Mouse (Mus musculus) liver, embryonic 13.5 days (tissue): ENCODE results near the gene Myb. TPM values are rescaled to one million over a fixed set of nuclear protein-coding genes. Genes with fewer than 3 reads are reported as not detected.
"Not testable (repeated sequence)": the region's sequence is repeated elsewhere in the genome, so short reads cannot be mapped to it uniquely, and the experiment has no call there.

Experiments
- ATAC-seq: fragments of 200-750 bp; cut with Nextera tagmentation; 2 replicates; pipeline ENCODE4 v1.8.0; 2017; ENCODE audit warnings: low read depth, mild to moderate bottlenecking, moderate number of reproducible peaks, moderate library complexity
- DNase-seq: peaks from one replicate; pipeline ENCODE4 v3.0.0; 2022
- H3K27ac ChIP-seq: fragments of 300-500 bp; sonication (generic); 2 replicates; pipeline ENCODE4 v1.5.1; 2015; ENCODE audit warnings: moderate library complexity, mild to moderate bottlenecking, inconsistent platforms
- H3K27me3 ChIP-seq: fragments of 300-500 bp; sonication (generic); 2 replicates; pipeline ENCODE4 v1.6.1; 2015; ENCODE audit warnings: mild to moderate bottlenecking, inconsistent platforms
- H3K36me3 ChIP-seq: fragments of 300-500 bp; sonication (generic); 2 replicates; pipeline ENCODE4 v1.6.1; 2015; ENCODE audit warnings: mild to moderate bottlenecking, inconsistent platforms
- H3K4me1 ChIP-seq: fragments of 300-500 bp; sonication (generic); replicated peaks from 2 replicates; pipeline ENCODE4 v1.6.1; 2015; ENCODE audit warnings: inconsistent platforms
- H3K4me2 ChIP-seq: fragments of 300-500 bp; sonication (generic); 2 replicates; pipeline ENCODE4 v1.6.1; 2015; ENCODE audit warnings: inconsistent platforms, mild to moderate bottlenecking, moderate library complexity
- H3K4me3 ChIP-seq: fragments of 300-500 bp; sonication (generic); replicated peaks from 2 replicates; pipeline ENCODE4 v1.5.1; 2015; ENCODE audit warnings: mild to moderate bottlenecking, inconsistent platforms
- H3K9ac ChIP-seq: fragments of 300-500 bp; sonication (generic); 2 replicates; pipeline ENCODE4 v1.6.1; 2015; ENCODE audit warnings: mild to moderate bottlenecking, inconsistent platforms
- H3K9me3 ChIP-seq: fragments of 300-500 bp; sonication (generic); replicated peaks from 2 replicates; pipeline ENCODE4 v1.6.1; 2016; ENCODE audit warnings: inconsistent platforms
- WGBS: fragments of 180-500 bp; shearing (Covaris S2); methylation state at CpG from one replicate; pipeline ENCODE4 v1.1.7; 2015; ENCODE audit not compliant: insufficient replicate concordance; 5-methylcytosine and 5-hydroxymethylcytosine counted together
- polyA plus RNA-seq: library from polyadenylated mRNA; unstranded; fragments of >200 nt; fragmentation: Nextera tagmentation; extraction: Ambion mirVana; gene quantifications from 2 replicates; pipeline ENCODE4 v1.2.1, GENCODE M21; 2015

Myb gene
- polyA plus RNA-seq, 1 experiment from 2014 or later = 15.0 TPM

DNA sequence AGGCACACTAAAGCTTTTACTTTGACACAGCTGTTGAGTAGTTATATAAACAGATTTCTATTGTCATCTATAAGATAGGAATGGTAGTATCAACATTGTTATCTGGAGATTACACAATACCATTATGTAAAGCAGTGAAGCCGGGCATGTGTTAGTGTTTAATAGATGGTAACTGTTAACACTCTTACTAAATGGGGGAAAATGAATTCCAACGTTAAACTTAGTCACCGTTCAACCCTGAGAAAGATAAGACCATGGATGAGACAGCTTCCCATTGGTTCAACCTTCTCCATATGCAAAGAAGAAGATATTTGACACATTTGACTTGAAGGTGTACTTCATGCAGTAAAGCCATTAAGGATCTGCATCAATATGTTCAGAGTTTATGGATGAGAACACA is 5.9 kb downstream of the Myb start:
- peaks cover 37% of the 10 kb centered on the region for H3K4me1 ChIP-seq
- H3K27ac ChIP-seq = no peak overlapping the region
- ATAC-seq (no peak), DNase-seq (no peak)
- H3K36me3 ChIP-seq = peaks cover 22% of the 10 kb centered on the region
- H3K9me3 ChIP-seq = no peaks in the 10 kb centered on the region
- no peak overlapping the region for H3K4me3 ChIP-seq
- H3K9ac ChIP-seq = no peak overlapping the region
- H3K27me3 ChIP-seq = no peaks in the 10 kb centered on the region
- 31% methylated on average over 3 of the region's 3 CpGs for WGBS
- H3K4me2 ChIP-seq = no peak overlapping the region

- ATAC-seq = no peak
- no peak overlapping the region for H3K4me3 ChIP-seq
- H3K27ac ChIP-seq = no peak overlapping the region
- no peaks in the 10 kb centered on the region for H3K9me3 ChIP-seq
- H3K9ac ChIP-seq = no peak overlapping the region
- no peaks in the 10 kb centered on the region for H3K27me3 ChIP-seq
- peaks cover 31% of the 10 kb centered on the region for H3K36me3 ChIP-seq
- no peak for DNase-seq
- 40% methylated on average over 4 of the region's 4 CpGs for WGBS
- peaks cover 23% of the 10 kb centered on the region for H3K4me1 ChIP-seq
- no peak overlapping the region for H3K4me2 ChIP-seq
Measured at GRCm38 (mm10) chr10:21153433-21153832, 7.4 kb downstream of the Myb start.

GRCm38 (mm10) chr10:21152812-21153211 is 8.0 kb downstream of the Myb start:
- no peaks in the 10 kb centered on the region for H3K9me3 ChIP-seq
- H3K9ac ChIP-seq = no peak overlapping the region
- DNase-seq (no peak), ATAC-seq (no peak)
- no peak overlapping the region for H3K4me2 ChIP-seq
- no peaks in the 10 kb centered on the region for H3K27me3 ChIP-seq
- peaks cover 17% of the 10 kb centered on the region for H3K4me1 ChIP-seq
- 81% methylated on average over 5 of the region's 5 CpGs for WGBS
- H3K4me3 ChIP-seq = no peak overlapping the region
- H3K27ac ChIP-seq = no peak overlapping the region
- peaks cover 37% of the 10 kb centered on the region for H3K36me3 ChIP-seq

DNA sequence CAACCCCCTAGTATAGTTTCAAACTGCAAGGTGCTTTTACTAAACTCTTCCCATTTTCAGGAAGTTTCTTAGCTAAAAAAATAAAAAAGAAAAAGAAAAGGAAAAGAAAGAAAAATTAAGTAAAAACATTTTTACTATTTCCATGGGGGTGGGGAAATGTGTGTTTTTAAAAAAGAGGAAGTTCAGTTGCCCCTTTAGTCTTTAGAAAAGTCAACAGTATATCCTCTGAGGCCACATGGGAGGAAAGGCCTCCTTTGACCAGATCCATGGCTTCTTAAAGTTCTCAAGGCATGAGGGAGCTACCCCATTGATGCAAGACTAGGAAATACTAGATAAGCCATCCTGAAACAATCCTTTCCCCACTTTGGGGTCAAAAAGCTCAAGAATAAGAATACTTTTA is 9.5 kb downstream of the Myb start:
- Histone ChIP-seq H3K4me2 (no peak overlapping the region), H3K36me3 (peaks cover 40% of the 10 kb centered on the region), H3K27ac (peak overlapping the region; percentile 20; the same call in 1 of the 2 replicates), H3K4me3 (no peak overlapping the region), H3K9ac (no peak overlapping the region), H3K27me3 (no peaks in the 10 kb centered on the region), H3K4me1 (peaks cover 9% of the 10 kb centered on the region), H3K9me3 (no peaks in the 10 kb centered on the region)
- DNase-seq = no peak
- ATAC-seq = no peak

GRCm38 (mm10) chr10:21149945-21150344 is 10.8 kb downstream of the Myb start:
- 84% methylated on average over 6 of the region's 6 CpGs for WGBS
- not testable (repeated sequence) for H3K9ac ChIP-seq, H3K4me1 ChIP-seq, DNase-seq, H3K9me3 ChIP-seq, H3K4me3 ChIP-seq, H3K27ac ChIP-seq, H3K27me3 ChIP-seq, ATAC-seq, H3K4me2 ChIP-seq
- peaks cover 47% of the 10 kb centered on the region for H3K36me3 ChIP-seq

- WGBS = 82% methylated on average over 1 of the region's 1 CpGs
- Histone ChIP-seq H3K4me3 (no peak overlapping the region), H3K27ac (no peak overlapping the region), H3K9me3 (no peaks in the 10 kb centered on the region), H3K4me2 (no peak overlapping the region), H3K4me1 (no peaks in the 10 kb centered on the region), H3K36me3 (peaks cover 43% of the 10 kb centered on the region), H3K9ac (no peak overlapping the region), H3K27me3 (no peaks in the 10 kb centered on the region)
- DNase-seq (no peak), ATAC-seq (no peak)
Measured at GRCm38 (mm10) chr10:21146719-21147118, 14.1 kb downstream of the Myb start.

DNA sequence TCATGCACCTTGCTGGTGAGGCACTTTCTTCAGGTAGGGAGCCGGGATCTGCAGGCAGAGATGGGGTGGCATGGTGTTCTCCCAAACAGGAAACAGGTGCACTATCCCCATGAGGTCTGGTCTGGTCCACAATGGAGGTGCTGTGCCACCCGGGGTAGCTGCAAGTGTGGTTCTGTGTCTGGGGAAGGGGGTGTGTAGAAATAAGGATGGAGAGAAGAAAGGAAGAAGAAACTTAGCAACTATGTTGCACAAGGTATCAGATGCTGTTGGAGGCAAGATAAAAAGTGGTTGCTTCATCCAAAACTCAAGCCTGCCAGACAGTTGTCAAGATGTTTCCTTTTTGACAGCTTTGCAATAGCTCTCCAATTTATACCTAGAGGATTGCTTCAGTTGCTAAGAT is 14.5 kb downstream of the Myb start:
- Histone ChIP-seq H3K9ac (no peak overlapping the region), H3K27me3 (no peaks in the 10 kb centered on the region), H3K36me3 (peaks cover 47% of the 10 kb centered on the region), H3K4me2 (no peak overlapping the region), H3K4me3 (no peak overlapping the region), H3K9me3 (no peaks in the 10 kb centered on the region), H3K27ac (no peak overlapping the region), H3K4me1 (no peaks in the 10 kb centered on the region)
- 58% methylated on average over 2 of the region's 2 CpGs for WGBS
- DNase-seq (no peak), ATAC-seq (no peak)

- H3K27me3 ChIP-seq = no peaks in the 10 kb centered on the region
- peak overlapping the region; percentile 18; the same call in 1 of the 2 replicates for H3K9ac ChIP-seq
- no peaks in the 10 kb centered on the region for H3K9me3 ChIP-seq
- peak; percentile 35 for DNase-seq
- no peak overlapping the region for H3K27ac ChIP-seq
- 0 out of 2 replicates have a peak, but pooled peaks have one; percentile 39 for ATAC-seq
- WGBS = 59% methylated on average over 27 of the region's 27 CpGs
- peak overlapping the region; percentile 11 for H3K4me3 ChIP-seq
- peaks cover 53% of the 10 kb centered on the region for H3K36me3 ChIP-seq
- no peaks in the 10 kb centered on the region for H3K4me1 ChIP-seq
- H3K4me2 ChIP-seq = peak overlapping the region; percentile 51
Measured at GRCm38 (mm10) chr10:21144627-21145504, 15.9 kb downstream of the Myb start.

- Histone ChIP-seq H3K27ac (no peak overlapping the region), H3K27me3 (no peaks in the 10 kb centered on the region), H3K9ac (no peak overlapping the region), H3K4me3 (no peak overlapping the region), H3K36me3 (peaks cover 43% of the 10 kb centered on the region), H3K4me2 (no peak overlapping the region), H3K9me3 (no peaks in the 10 kb centered on the region), H3K4me1 (0 out of 2 replicates have a peak, but pooled peaks cover 3% of the 10 kb centered on the region)
- ATAC-seq (no peak), DNase-seq (no peak)
- WGBS = 69% methylated on average over 8 of the region's 8 CpGs
Measured at GRCm38 (mm10) chr10:21135297-21135696, 25.5 kb downstream of the Myb start.

GRCm38 (mm10) chr10:21130901-21131493 is 29.8 kb downstream of the Myb start:
- H3K36me3 ChIP-seq = peaks cover 38% of the 10 kb centered on the region
- 48% methylated on average over 9 of the region's 9 CpGs for WGBS
- ATAC-seq (no peak), DNase-seq (no peak)
- no peak overlapping the region for H3K4me2 ChIP-seq
- H3K9ac ChIP-seq = no peak overlapping the region
- no peak overlapping the region for H3K4me3 ChIP-seq
- no peaks in the 10 kb centered on the region for H3K9me3 ChIP-seq
- no peak overlapping the region for H3K27ac ChIP-seq
- 0 out of 2 replicates have a peak, but pooled peaks cover 3% of the 10 kb centered on the region for H3K4me1 ChIP-seq
- H3K27me3 ChIP-seq = no peaks in the 10 kb centered on the region

DNA sequence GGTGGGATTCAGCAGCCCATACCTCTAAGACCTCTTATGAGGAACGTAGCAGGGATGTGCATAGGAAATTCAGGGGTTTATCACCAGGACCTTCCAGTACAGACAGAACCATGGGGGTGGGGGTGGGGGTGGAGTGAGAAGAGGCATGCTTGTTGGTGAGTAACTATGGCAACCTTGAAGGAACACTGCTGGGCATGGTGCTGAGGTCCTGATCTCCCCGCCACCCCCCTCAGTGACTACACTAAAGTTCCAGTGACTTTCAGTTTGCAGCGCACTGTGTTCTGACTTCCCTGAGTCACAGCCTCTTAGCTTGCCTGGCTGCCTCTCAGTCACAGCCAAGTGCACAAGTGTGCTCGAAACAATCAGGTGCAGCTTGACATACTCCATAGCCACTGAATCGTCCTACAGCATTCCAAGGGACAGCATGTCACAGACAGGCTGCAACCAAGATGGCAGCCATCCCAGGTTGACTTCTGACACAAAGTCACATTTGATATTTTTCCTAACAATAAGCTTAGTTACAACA is 32.6 kb downstream of the Myb start:
- Histone ChIP-seq H3K4me3 (no peak overlapping the region), H3K4me1 (0 out of 2 replicates have a peak, but pooled peaks cover 3% of the 10 kb centered on the region), H3K27ac (no peak overlapping the region), H3K27me3 (no peaks in the 10 kb centered on the region), H3K36me3 (peaks cover 42% of the 10 kb centered on the region), H3K4me2 (no peak overlapping the region), H3K9me3 (no peaks in the 10 kb centered on the region), H3K9ac (no peak overlapping the region)
- ATAC-seq (no peak), DNase-seq (no peak)
- 85% methylated on average over 5 of the region's 5 CpGs for WGBS
